Mouse (Mus musculus) embryonic fibroblast, embryonic 13.5 days (primary cell): ENCODE measurements at regions not wholly inside any gene's neighbourhood (a gene's known extent, or its start where the extent isn't known, plus 50 kb on each side); places are given as distances from the start of the nearest gene placed in this dataset.

Experiments
- CTCF ChIP-seq: IDR thresholded peaks from 2 replicates; pipeline ENCODE4 v1.5.1; 2011; ENCODE audit warnings: mild to moderate bottlenecking, control low read depth, low read length, moderate library complexity, borderline replicate concordance; ENCODE audit not compliant: insufficient read depth
- POLR2A ChIP-seq: IDR thresholded peaks from 2 replicates; pipeline ENCODE4 v1.6.1; 2011; ENCODE audit warnings: low read depth, mild to moderate bottlenecking, control low read depth, low read length, moderate library complexity

GRCm38 (mm10) chr15:43607700-43608099, 3473.5 kb downstream of the 9330182O14Rik start:
- no peak for TF ChIP-seq POLR2A
- TF ChIP-seq CTCF = no peak
